Mouse (Mus musculus) urinary bladder, postnatal 25 days (tissue): ENCODE results near the gene Hoxd3.

Source experiments
- DNase-seq: peaks from one replicate; pipeline ENCODE4 v3.0.0; 2022; ENCODE audit warnings: low spot score

Hoxd3 gene

DNA sequence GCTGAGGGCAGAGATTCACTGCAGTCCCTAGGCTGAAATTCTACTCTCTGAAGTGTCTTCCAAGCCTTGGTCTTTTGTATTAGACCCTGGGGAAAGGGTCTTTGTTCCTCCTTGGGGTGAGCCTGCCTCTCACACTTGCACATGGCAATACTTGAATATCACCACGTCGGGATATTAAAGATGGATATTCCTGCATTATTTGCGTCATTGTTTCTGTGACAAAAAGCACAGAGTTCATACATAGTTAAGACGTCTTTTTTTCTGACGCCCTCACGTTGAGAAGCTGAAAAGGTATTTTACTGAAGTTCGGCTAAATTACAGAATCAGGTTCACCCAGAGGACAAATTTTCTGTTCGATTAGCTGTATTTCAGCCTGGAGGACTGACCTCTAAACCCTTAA lies 18.6 kb downstream of the Hoxd3 start:
- DNase-seq = no peak

DNA sequence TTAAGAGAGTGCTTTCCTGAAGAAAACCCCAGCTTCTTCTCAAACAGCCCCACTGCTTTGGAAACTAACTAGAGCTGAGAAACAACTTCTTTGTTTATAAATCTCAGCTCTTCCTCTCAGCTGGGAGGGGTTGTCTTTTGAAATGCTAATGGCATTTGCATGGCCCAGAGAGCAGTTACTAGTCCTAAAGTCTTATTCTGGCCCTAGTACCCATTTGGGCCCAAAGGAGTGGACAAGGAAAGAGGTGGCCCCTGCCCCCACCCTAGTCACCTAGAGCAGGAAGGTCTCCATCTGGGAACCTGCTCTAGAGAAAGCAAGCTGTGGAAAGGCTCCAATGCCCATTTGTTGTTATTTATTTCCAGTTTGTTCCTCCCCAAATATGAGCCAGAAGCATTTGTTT lies 19.3 kb downstream of the Hoxd3 start:
- no peak for DNase-seq

DNA sequence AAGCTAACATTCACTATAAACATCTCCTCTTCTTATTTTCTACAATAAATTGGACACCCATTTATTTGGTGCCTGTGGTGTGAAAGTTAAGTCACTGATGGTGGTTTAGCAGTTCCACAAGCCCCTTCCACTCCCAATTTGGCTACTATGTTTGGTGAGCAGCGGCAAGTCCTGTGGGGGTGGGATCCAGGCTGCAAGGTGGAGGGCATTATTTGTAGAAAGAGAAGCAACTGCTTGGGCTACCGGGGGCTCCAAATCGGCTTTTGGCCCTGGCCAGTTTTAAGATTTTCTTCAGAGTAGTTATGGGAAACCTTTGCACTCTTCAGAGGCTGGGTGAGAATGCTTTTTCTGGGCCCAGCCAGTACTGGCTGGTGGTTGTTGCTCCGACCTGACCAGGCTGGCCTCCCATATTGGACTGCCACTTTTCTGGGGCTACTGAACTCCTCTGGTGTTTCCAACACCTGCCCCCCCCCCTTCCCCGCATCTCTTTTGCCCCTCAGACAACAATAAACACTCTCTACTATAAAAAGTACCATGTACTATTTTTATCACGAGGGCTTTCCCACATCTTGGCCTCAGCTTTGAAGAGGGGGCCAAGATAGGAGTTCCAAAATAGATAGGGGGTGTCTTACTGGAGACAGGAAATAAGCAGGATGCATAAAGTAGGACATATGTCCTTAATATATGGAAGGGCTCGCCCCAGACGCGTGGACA lies 20.2 kb downstream of the Hoxd3 start:
- no peak for DNase-seq

DNA sequence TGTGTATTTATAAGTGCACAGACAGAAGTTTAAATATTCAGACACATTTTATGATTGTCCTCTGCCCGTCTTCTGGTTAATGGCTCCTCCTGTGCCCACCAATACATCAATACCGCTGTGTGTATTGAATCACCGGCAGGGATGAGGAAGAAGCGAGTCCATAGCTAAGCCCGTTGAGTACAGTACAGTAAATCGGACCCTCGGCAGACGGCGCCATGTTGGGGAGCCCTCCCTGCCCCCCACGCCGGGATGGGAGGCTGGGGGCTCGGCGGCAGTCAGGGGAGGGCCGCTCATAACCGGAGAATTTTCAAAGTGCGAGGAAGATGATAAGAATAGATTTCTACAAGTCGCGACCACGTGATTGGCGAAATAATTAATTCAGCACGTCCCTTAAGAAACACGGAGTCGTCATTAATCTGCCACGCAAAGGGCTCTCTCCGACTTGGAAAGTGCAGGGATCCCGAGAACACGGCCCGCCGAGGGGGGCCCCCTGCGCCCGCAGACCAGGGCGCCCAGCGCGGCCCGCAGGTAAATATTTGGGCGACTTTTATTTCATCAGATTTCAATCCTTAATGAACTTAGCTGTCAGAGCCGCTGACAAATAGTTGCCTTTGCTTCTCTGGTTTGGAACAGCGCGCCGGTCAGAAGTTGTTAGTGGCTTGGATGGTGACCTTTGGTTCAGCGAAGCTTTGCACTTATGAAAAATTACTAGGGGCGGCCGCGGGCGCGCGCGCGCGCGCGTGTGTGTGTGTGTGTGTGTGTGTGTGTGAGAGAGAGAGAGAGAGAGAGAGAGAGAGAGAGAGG lies 21.0 kb downstream of the Hoxd3 start:
- DNase-seq = no peak

DNA sequence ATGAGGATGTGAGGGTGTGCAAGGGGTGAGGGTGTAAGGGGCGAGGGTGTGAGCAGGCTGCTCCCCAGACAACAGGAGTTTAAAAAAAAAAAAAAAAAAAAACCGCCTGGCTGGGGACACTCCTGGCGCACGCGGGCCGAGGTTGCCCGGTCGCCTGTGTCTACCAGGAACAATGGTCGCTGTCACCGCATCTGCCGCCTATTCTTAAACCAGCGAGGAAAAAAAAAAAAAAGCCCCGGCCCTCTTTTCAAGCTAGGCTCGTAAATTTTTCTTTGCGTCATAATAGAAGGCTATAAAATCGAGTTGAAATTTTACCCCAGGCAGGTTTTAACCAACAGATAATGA lies 21.6 kb downstream of the Hoxd3 start:
- no peak for DNase-seq

DNA sequence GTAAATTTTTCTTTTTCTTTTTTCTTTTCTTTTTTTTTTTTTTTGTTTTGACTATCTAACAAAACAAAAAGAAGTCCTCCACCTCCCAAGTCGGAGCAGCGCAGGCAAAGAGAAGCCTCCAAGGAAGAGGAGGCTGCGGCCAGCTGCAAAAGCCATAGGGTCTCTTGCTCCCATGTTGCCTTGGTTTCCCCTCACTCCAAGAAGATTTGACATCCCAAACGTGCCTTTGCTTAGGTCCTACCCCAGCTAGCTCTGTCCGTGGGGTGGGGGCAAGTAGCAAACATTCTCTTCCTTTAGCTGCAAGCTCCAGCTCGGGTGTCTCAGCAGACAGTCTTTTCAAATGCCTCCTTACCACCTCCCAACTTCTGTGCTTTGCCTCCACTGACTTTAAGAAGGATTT lies 22.0 kb downstream of the Hoxd3 start:
- no peak for DNase-seq

DNA sequence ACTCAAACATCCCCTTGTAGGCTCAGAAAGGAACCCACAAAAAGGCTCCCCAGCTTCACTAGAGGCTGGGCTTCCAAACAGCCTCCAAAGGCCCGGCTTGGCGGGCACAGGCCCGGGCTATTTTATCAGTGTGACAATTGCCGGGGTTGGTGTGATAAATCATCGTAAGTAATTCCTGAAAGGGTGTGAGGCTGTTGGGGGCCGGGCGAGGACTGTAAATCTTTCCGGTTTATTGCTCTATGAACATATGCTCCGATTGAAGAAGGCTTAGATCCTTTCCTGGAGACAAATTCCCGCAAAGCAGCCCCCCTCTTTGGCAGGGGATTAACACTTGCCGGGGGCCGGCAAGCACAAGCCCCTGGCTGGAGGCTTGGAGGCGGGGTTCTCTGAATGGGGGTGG lies 22.7 kb downstream of the Hoxd3 start:
- no peak for DNase-seq

DNA sequence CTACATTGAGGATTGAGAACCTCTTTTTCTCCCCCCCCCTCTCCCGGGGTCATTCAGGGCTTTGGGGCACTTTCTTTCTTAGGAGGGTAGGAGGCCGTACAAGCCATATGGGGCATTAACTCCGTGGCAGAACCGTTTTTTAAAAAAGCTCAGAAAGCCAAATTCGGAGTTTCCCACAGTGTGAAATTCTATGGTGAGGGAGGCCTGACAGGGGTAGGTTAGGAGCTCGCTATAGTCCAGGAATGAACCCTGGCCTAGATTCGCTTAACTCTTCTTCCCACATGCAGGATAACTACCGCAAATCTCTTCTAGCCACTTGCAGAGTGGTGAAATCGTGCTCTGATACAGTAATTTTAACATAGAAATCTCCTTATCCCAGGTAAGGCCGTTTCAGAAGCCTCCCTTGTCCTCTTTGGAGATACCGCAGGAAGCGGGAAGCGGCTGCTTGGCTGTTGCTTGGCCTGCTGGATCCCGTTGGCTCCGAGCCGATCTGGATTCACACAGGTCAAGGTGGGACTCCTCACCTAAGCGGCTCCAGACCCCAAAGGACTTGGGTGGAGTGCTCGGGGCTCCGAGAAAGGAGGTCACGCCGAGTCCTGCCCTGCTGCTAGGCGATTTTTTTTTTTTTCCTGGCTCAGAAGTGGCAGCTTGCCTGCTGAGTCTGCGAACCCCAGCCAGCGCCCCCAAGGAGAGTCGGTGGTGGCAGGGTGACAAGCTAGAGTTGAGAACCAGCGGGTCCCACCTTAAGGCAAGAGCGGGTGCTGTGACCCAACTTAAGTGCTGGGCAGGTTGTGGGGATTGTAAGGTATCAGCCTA lies 23.5 kb downstream of the Hoxd3 start:
- no peak for DNase-seq

DNA sequence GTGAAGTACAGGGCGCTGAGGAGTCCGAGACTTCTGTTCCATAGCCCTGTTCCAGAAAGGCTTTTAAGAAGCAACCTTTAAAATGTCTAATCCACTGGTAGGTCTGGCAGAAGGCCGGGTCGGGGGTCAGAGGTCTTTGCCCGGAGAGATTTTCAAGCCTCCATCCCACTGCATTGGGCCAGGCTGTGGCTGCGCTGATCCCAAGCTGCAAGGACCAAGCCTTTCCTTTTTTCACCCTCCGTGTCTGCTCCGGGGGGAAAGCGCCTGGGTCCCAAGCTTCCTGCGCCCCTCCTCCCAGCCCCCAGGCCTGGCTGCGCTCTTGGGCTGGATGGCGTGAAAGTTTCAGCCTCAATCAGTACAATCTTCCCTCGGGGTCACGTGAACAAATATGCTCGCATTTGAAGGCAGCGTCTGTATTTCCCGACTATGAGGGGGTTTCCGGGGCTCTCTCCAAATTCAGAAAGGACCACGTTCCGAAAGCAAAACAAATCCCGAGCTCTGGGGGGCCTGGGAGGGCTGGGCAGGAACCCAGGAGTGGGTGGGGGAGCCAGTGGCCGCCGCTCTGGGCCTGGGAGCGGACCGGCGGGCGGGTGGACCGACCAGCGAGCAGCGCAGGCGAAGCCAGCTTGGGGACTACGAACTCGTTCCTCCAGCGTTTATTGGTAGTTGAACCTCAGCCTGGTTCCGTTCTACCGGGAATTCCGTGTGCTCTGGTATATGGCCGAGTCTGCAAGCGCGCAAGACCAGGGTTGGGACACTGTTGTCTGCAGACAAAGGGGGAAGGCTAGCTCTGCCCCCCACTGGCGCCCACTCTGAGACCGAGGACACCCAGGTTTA lies 24.3 kb downstream of the Hoxd3 start:
- DNase-seq = no peak

DNA sequence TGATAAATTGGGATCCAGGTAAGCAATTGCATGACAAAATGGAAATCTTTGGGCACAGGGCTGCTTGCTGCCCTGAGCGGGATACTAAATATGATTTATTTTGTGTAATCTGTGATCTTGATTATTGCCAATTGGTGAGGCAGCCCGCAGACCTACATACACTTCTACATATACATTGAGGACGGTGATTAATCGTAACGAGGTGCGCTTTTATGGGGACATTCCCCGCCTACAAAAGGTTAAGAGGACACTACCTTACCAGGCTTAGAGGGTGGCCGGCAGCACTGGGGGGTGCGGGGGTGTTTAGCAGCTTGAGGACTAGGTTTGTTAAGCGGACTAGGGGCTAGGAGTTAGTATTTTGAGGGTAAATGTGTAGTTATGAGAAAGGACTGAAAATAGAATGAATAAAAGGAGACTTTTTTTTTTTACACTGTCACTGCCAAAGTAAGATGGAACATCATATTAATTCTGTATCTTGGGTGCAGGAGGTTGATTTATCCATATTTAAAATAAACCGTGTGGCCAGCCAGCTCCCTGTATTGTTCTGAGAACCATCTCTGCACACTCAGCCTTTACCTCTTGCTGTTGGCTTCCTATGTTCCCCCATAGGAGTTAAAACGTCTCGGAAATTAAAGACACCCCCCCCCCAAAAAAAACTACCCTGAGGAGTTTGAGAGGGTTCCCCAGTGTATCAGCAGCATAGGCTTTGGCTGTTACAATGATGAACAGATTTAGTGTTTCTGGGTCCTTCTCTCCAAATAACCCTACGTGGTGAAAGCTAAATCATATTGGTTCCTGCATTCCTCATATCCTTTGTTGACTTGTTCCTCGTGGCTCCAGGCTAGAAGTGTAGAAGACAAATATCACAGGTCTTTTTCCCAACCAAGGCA lies 25.2 kb downstream of the Hoxd3 start:
- no peak for DNase-seq

DNA sequence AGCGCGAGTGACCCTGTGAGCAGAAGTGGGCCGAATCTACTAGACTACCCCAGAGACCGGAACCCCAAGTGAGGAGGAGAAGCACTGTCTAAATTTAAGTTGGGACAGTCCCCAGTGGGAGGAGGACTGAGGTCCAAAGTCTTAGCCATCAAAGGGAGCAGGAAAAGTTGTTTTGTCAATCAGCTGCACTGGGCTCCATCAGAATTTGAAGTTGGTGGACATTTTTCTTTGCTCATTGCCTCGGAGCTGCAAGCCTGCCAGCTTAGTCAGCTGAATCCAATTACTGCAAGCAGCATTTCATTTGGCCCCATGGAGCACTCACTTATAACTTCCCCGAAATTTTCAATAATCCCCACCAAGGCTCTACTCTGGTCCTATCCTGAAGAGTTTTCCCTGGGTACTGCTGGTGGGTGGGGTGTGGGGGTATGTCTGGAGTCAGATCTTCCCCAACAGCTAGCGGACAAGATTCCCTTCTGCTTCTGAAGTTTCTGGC lies 25.9 kb downstream of the Hoxd3 start:
- DNase-seq = no peak

DNA sequence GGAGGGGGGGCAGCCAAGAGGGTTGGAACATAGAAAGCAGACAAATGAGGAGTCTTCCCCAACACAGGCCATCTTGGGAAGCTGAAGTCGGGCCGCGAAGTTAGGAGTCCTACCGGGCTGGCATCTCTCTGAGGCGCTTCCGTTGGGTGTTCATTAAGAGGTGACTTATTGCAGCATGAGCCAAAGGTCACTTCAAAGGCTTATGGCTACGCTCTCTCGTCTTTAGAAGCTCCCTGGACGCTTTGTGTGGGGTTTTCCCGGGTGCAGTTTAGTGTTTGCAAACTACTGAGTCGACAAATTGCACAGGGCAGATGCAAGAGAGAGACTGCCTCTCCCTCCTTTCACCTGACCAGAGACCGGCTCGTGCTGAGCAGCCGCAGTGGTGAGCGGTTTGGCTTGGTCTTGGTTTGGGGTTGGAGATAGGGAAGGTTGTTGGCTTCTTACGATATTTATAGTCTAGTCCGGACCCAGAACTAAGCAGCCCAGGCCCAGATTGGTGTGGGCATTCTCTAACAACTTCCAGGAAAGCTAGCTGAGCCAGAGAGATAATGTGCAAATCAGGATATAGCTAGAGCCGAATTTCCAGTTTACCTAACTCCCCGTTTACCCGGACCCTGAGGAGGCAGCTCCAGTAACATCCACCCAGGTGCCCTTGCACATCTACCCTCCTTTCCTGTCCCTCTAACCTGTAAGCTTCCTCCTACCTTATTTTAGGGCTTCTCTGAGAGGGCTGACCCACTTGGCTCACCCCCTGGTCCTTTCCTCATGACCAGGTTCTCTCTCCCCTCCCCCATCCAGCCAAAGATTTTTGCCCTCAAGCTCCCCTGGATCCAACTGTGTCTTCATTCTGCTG lies 27.1 kb downstream of the Hoxd3 start:
- no peak for DNase-seq

DNA sequence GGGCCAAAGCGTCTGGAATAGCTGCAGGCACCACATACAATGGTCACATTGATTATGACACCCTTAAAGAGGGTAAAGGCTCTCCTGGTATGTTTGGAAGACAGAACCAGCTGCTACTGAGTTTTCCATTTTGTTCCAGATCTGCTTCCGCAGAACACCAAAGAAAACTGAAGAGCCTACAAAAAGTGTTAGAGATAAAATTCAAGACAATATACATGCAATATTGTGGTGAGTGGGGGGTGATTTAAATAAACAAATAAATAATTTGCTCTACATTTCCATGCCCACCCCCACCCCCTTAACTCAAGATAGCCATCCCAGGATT lies 27.7 kb downstream of the Hoxd3 start:
- DNase-seq = no peak

DNA sequence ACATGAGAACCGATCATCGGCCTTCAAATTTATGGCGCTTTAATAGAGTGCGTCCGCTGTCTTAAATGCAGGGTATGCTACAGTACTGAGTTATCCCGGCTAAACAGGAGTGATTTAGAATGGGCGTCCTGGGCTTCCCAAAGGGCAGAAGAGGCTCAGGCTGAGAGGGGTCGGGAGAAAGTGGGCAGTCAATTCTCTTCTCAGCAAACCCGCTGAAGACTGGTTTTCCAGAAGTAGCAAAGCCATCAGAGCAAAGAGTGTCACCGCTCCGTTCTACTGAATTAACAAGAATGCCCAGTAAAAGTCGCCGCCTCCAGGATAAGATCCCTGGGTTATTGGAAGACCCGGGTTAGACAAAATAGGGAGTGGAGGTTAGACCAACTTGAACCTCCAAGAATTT lies 28.1 kb downstream of the Hoxd3 start:
- DNase-seq = no peak

DNA sequence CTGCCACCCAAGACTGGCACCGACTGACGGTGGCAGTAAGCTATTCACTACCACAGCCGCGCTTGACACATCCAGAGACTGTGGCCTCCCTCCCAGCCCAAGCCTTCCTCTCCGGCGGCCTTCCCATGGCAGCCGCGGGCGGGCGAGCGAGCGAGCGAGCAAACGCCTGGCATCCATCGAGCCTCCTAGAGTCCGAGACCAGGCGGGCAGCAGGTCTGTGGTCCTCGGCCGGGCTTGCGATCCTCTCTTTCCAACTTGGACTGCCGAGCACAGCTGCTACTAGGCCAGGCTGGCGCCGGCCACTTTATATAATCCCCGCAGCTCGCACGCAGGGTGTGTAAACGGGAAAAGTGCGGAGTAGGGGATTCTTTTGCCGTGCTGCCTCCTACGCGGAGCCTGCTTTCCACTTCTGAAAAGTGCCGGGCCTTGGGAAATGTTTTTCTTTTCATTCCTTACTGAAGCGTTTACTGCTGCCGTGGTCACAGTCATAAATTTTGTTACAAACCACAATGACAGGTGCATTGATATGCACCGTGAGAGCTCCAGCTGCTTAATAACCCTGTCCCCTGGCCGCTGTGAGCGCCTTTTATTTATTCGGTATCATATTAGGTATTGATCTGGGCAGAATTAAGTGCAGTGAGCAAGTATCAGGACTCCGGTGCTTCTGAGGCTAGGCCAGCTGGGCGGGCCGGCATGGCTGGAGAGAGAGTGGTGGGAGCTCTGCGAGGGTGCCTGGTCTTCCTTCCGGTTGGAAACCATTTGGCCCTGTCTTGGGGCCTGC lies 28.8 kb downstream of the Hoxd3 start:
- DNase-seq = no peak

DNA sequence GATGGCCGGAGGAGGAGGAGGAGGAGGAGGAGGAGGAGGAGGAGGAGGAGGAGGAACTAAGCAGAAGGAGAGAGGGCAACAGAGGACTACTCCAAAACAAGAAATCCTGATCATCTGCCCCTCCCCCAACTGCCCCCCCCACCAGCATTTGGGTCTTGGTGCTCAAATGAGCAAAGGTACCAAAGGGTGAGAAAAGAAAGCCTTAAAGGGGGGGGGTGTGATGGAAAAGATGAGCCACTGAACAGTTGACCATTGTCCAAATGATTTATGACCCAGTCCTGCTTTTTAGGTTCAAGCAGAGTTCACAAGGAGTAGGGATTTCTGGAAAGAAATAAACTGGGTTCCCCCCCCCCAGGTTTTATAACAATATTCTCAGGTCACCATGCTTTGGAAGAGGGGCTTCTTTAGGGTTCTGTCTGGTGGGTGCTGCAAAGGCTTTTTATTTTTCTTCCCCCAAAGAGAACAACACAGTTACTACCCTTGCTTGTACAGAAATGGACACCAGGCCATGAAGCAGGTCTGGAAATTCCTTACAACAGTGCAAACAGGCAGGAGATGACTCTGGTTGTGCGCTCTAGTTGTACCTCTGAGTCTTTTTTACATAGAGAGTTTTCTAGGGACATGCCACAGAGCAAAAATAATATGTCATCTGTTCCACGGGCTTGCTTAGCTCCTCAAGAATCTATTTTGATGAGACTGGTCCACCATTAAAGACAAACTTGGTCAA lies 29.7 kb downstream of the Hoxd3 start:
- no peak for DNase-seq

DNA sequence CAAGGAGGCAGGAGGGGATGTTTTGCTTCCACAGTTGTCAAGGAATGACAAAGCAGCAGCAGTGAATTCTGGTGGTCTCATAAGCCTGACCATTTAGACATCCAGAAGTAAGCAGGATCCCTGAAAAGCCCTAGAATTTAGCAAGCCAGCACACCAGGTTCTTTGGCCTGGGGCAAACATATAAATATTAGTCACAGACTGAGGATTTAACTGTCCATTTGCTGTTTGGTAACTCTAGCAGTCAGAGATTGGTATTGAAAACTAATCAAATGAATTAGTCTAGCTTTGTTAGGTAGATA lies 30.2 kb downstream of the Hoxd3 start:
- no peak for DNase-seq

DNA sequence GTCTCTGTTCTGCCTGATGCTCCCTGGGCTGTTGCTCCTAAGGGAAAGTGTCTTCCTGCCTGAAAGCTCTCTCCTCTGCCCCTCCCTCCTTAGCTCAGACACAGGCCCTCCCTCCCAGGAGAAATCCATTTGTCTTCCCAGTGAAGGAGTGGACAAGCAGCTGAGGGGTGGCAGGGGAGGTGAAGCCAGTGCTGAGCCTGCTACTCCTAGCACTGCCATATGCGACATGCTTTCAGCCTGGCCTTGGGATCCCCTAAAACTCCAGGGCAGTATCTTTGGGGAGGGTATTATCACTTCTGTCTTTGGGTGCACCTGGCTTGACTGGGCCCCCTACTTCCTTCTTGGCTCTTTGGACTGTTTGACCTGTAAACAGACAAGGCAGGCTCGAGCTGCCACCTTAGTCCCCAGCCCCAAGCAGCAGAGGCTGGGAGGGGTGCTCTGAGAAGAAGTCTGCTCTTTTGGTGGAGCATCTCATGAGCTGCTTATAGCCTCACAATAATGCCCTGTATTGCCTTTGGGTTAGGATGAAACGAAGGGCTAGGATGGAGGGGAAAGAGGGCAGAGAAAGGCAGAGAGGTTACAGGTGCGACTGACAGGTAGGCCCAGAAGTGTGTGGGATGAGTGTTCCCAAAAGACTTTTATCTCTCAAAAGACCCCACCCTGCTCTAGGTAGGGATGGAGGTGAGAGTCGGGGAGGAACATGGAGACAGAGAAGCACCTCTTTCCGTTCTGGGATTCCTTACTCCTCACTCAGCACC lies 34.0 kb downstream of the Hoxd3 start:
- DNase-seq = no peak
